Mouse (Mus musculus) lung, embryonic 15.5 days (tissue): ENCODE data around the gene Gpatch1. TPM values are rescaled to one million over a fixed set of nuclear protein-coding genes. Genes with fewer than 3 reads are reported as not detected.

ENCODE experiments used
- polyA plus RNA-seq: library from polyadenylated mRNA; unstranded; fragments of >200 nt; fragmentation: Nextera tagmentation; extraction: Ambion mirVana; gene quantifications from 2 replicates; pipeline ENCODE4 v1.2.1, GENCODE M21; 2015

Gene Gpatch1
- polyA plus RNA-seq, 1 experiment from 2014 or later = 15.7 TPM

Other genes starting within 250 kb of the Gpatch1 start
- 6.9 and 7.3 TPM in 2 replicates for gene Cebpa, start 199.1 kb downstream of the Gpatch1 start, polyA plus RNA-seq
- 2.3 and 3.4 TPM in 2 replicates for gene Slc7a10, start 132.1 kb downstream of the Gpatch1 start, polyA plus RNA-seq
- 7.7 and 7.9 TPM in 2 replicates for gene Lrp3, start 102.9 kb downstream of the Gpatch1 start, polyA plus RNA-seq
- 4.7 and 5.0 TPM in 2 replicates for gene Rhpn2, start 15.7 kb upstream of the Gpatch1 start, polyA plus RNA-seq
- 18.0 and 19.0 TPM in 2 replicates for gene Faap24, start 78.4 kb upstream of the Gpatch1 start, polyA plus RNA-seq
- gene Cep89, start 78.6 kb upstream of the Gpatch1 start, polyA plus RNA-seq = 52.9 and 56.8 TPM in 2 replicates
- gene Slc7a9, start 130.4 kb upstream of the Gpatch1 start, polyA plus RNA-seq = 0.30 and 0.38 TPM in 2 replicates
- gene Tdrd12, start 219.3 kb upstream of the Gpatch1 start, polyA plus RNA-seq = 0.29 and 0.30 TPM in 2 replicates
- gene Nudt19, start 237.9 kb upstream of the Gpatch1 start, polyA plus RNA-seq = 50.1 and 52.7 TPM in 2 replicates